Mouse (Mus musculus) liver, adult 2 months (tissue): ENCODE measurements around the gene Zfp446. TPM values are rescaled to one million over a fixed set of nuclear protein-coding genes. Genes with fewer than 3 reads are reported as not detected.

Source experiments
- DNase-seq: peaks from one replicate; pipeline ENCODE4 v3.0.0-alpha.2; 2011; ENCODE audit warnings: low read depth, low spot score; ENCODE audit errors: extremely low read depth
- H3K27ac ChIP-seq: fragments of 200-500 bp; replicated peaks from 2 replicates; pipeline ENCODE4 v1.5.1; 2012; ENCODE audit warnings: low read depth, mild to moderate bottlenecking, control low read depth, inconsistent platforms, low read length; ENCODE audit not compliant: insufficient read depth
- H3K27me3 ChIP-seq: fragments of 200-500 bp; 2 replicates; pipeline ENCODE4 v1.6.1; 2012; ENCODE audit warnings: mild to moderate bottlenecking, moderate library complexity, low read length, inconsistent platforms; ENCODE audit not compliant: control insufficient read depth, insufficient read depth
- H3K36me3 ChIP-seq: fragments of 200-500 bp; 2 replicates; pipeline ENCODE4 v1.6.1; 2012; ENCODE audit warnings: low read length, inconsistent platforms; ENCODE audit not compliant: control insufficient read depth, insufficient read depth
- H3K4me1 ChIP-seq: fragments of 200-500 bp; 2 replicates; pipeline ENCODE4 v1.6.1; 2011; ENCODE audit warnings: low read length; ENCODE audit not compliant: control insufficient read depth, insufficient read depth
- H3K4me3 ChIP-seq: fragments of 200-500 bp; 2 replicates; pipeline ENCODE4 v1.5.1; 2011; ENCODE audit warnings: low read depth, mild to moderate bottlenecking, control low read depth, low read length, moderate library complexity; ENCODE audit not compliant: insufficient read depth
- H3K79me2 ChIP-seq: fragments of 200-500 bp; 2 replicates; pipeline ENCODE4 v1.6.1; 2012; ENCODE audit warnings: inconsistent platforms, mild to moderate bottlenecking, low read length, moderate library complexity; ENCODE audit not compliant: control insufficient read depth, insufficient read depth
- H3K9ac ChIP-seq: fragments of 200-500 bp; 2 replicates; pipeline ENCODE4 v1.6.1; 2012; ENCODE audit warnings: low read depth, mild to moderate bottlenecking, control low read depth, inconsistent platforms, low read length
- CTCF ChIP-seq: fragments of 200-500 bp; IDR thresholded peaks from 2 replicates; pipeline ENCODE4 v1.5.1; 2011; ENCODE audit warnings: low read depth, low read length, control low read depth
- POLR2A ChIP-seq: fragments of 200-500 bp; IDR thresholded peaks from 2 replicates; pipeline ENCODE4 v1.6.1; 2011; ENCODE audit warnings: low read length, control low read depth; ENCODE audit not compliant: insufficient read depth; ENCODE audit errors: extremely low read depth
- WGBS: fragments of 180-500 bp; shearing (Covaris S2); methylation state at CpG from one replicate; pipeline ENCODE4 v1.1.7; 2018; 5-methylcytosine and 5-hydroxymethylcytosine counted together
- polyA plus RNA-seq: library from polyadenylated mRNA; depleted of rRNA; stranded (reverse); fragments of >200 nt; gene quantifications from 2 replicates; pipeline ENCODE4 v1.2.3, GENCODE M21; 2012
- total RNA-seq: library from RNA; depleted of rRNA; stranded (reverse); fragments of >200 nt; gene quantifications from 2 replicates; pipeline ENCODE4 v1.2.3, GENCODE M21; 2014

The Zfp446 gene
- total and polyA plus RNA-seq, 2 experiments = 1.3 to 3.6 TPM

DNA sequence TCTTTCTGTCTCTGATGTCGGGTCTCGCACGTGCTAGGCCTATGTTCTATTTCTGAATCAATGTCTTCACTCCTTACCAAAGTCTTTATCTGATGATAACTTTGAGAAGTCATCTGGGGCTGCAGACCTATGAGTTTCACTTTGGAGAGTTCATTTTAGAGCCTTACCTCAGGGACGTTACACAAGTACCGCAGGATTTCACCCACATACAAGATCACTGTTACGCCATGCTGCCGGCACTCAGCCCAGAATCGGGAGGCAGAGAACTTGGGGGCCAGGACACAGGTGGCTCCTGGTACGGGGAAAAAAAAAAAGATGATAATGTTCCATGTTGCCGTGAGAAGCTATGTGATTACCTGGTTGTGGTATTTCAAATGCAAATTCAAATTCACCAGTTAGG is 15.5 kb downstream of the Zfp446 start:
- Histone ChIP-seq H3K9ac (no peak overlapping the region), H3K36me3 (peaks cover 56% of the 10 kb centered on the region), H3K4me3 (no peak overlapping the region), H3K79me2 (peaks cover 8% of the 10 kb centered on the region; the same call in 1 of the 2 replicates), H3K27me3 (no peaks in the 10 kb centered on the region), H3K27ac (peak overlapping the region; percentile 56), H3K4me1 (peaks cover 19% of the 10 kb centered on the region)
- WGBS = 49% methylated on average over 10 of the region's 10 CpGs
- DNase-seq = peak; percentile 79
- TF ChIP-seq POLR2A (no peak), CTCF (no peak)

- Histone ChIP-seq H3K27me3 (no peaks in the 10 kb centered on the region), H3K79me2 (peaks cover 7% of the 10 kb centered on the region; the same call in 1 of the 2 replicates), H3K4me3 (peak overlapping the region; percentile 31), H3K27ac (peak overlapping the region; percentile 85), H3K36me3 (peaks cover 33% of the 10 kb centered on the region), H3K9ac (peak overlapping the region; percentile 46), H3K4me1 (peaks cover 19% of the 10 kb centered on the region)
- peak; percentile 97 for DNase-seq
- TF ChIP-seq POLR2A (no peak), CTCF (no peak)
Measured at GRCm38 (mm10) chr7:12995862-12996261, 18.2 kb downstream of the Zfp446 start.

DNA sequence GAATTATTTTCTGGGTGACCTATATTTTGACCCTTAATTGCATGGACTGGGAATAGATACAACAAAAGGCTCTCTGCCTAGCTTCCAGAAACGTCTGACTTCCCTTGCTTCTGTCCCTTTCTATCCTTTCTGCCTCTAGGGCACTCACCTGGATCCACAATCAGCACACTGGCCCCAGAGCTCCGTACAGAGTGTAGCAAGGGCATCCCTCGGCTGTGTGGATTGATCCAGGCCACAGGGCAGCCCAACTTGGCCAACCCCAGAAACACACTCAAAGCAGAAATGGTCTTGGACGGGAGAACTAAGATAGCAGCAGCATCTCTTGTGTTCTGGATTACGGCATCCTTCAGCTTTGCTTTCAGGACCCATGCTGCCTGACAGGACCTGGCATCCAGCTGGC is 19.6 kb downstream of the Zfp446 start:
- DNase-seq = peak; percentile 81
- WGBS = 17% methylated on average over 5 of the region's 5 CpGs
- peak overlapping the region; percentile 90 for H3K9ac ChIP-seq

GRCm38 (mm10) chr7:12998053-12998452 is 20.4 kb downstream of the Zfp446 start, which contains the start of gene Slc27a5:
Slc27a5 (minus strand) TSS chr7:12998192.
- peak within 1 kb of the TSS; percentile 93 for H3K4me3 ChIP-seq
- 15% methylated on average over 5 of the region's 5 CpGs for WGBS
- peak within 1 kb of the TSS; percentile 91 for H3K9ac ChIP-seq
- peak within 1 kb of the TSS; percentile 98 for H3K27ac ChIP-seq
- H3K27me3 ChIP-seq = no peaks in the 10 kb centered on the region
- peaks cover 19% of the 10 kb centered on the region for H3K36me3 ChIP-seq
- peaks cover 4% of the 10 kb centered on the region; the same call in 1 of the 2 replicates for H3K79me2 ChIP-seq
- peak; percentile 97 for DNase-seq
- TF ChIP-seq POLR2A (no peak), CTCF (no peak)
- H3K4me1 ChIP-seq = peaks cover 18% of the 10 kb centered on the region

More for the DNA sequence above, 19.6 kb downstream of the Zfp446 start:
- Histone ChIP-seq H3K36me3 (peaks cover 21% of the 10 kb centered on the region), H3K27ac (peak overlapping the region; percentile 95), H3K4me3 (peak overlapping the region; percentile 93), H3K79me2 (peaks cover 4% of the 10 kb centered on the region; the same call in 1 of the 2 replicates), H3K27me3 (no peaks in the 10 kb centered on the region), H3K4me1 (peaks cover 14% of the 10 kb centered on the region)
- TF ChIP-seq CTCF (no peak), POLR2A (peak; percentile 28; the same call in 1 of the 2 replicates)

GRCm38 (mm10) chr7:12998851-12999250 is 21.2 kb downstream of the Zfp446 start, which contains the start of gene Trim28:
Trim28 (plus strand) TSS chr7:12999114.
- Histone ChIP-seq H3K9ac (peak within 1 kb of the TSS; percentile 91), H3K36me3 (peaks cover 17% of the 10 kb centered on the region), H3K4me3 (peak within 1 kb of the TSS; percentile 93), H3K4me1 (peaks cover 15% of the 10 kb centered on the region), H3K27ac (peak within 1 kb of the TSS; percentile 98), H3K79me2 (peaks cover 4% of the 10 kb centered on the region; the same call in 1 of the 2 replicates), H3K27me3 (no peaks in the 10 kb centered on the region)
- TF ChIP-seq CTCF (no peak), POLR2A (no peak)
- WGBS = 21% methylated on average over 3 of the region's 3 CpGs
- DNase-seq = peak; percentile 93

DNA sequence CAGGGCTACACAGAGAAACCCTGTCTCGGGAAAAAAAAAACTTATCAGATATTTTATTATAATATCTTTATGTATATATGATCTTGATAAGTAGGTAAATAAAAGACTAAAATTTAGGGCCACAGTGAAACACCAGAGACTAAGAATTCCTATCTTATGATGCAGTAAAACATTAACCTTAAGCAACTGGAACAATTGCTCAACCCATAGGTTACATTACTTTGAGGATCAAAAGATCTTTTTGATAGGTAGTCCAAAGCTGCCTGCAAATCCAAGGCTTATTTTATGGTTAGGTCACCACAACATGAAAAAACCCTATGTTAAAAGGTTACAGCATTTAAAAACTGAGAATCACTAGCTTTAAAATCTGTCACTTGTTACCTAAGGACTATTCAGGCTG is 23.9 kb downstream of the Zfp446 start:
- peaks cover 19% of the 10 kb centered on the region for H3K36me3 ChIP-seq
- no peak overlapping the region for H3K9ac ChIP-seq
- WGBS = 21% methylated on average over 1 of the region's 1 CpGs
- H3K4me3 ChIP-seq = peak overlapping the region; percentile 43; the same call in 1 of the 2 replicates
- peak; percentile 88 for DNase-seq
- no peaks in the 10 kb centered on the region for H3K27me3 ChIP-seq
- peaks cover 4% of the 10 kb centered on the region; the same call in 1 of the 2 replicates for H3K79me2 ChIP-seq
- peak overlapping the region; percentile 47 for H3K27ac ChIP-seq
- TF ChIP-seq CTCF = no peak
- H3K4me1 ChIP-seq = peaks cover 5% of the 10 kb centered on the region
